Mouse (Mus musculus): Measurements from ENCODE around the gene Chil4. TPM values are rescaled to one million over a fixed set of nuclear protein-coding genes. Genes with fewer than 3 reads are reported as not detected.
"Not testable (repeated sequence)": the region's sequence is repeated elsewhere in the genome, so short reads cannot be mapped to it uniquely, and the experiment has no call there.

Gene Chil4
- polyA plus RNA-seq (2014; fragmentation: Nextera tagmentation; extraction: Ambion mirVana): not detected in 2 replicates

GRCm38 (mm10) chr3:106219407-106219806, at the start of gene Chil4:
TSS of gene Chil4 (minus strand) at chr3:106219507.
- no peak for ATAC-seq
- Histone ChIP-seq H3K4me3 (ENCODE audit: low read depth, low read length) (no peak within 1 kb of the TSS), H3K4me2 (ENCODE audit: low read length) (no peak within 1 kb of the TSS), H3K9ac (ENCODE audit: low read length) (no peak within 1 kb of the TSS), H3K27me3 (replicated peaks; ENCODE audit: control insufficient read depth, insufficient read depth, low read length) (no peaks in the 10 kb centered on the region), H3K9me3 (replicated peaks; ENCODE audit: control insufficient read depth, low read length) (no peaks in the 10 kb centered on the region), H3K4me1 (ENCODE audit: control insufficient read depth, insufficient read depth, low read length) (no peaks in the 10 kb centered on the region), H3K36me3 (ENCODE audit: control insufficient read depth, insufficient read depth, low read length) (no peaks in the 10 kb centered on the region), H3K27ac (ENCODE audit: low read depth, low read length) (no peak within 1 kb of the TSS)
- DNase-seq (ENCODE audit: low spot score): no peak
- WGBS: 93% methylated on average over 2 of the region's 2 CpGs

- H3K4me2 ChIP-seq (ENCODE audit: low read length): no peak overlapping the region
- no peak for ATAC-seq
- H3K27ac ChIP-seq (ENCODE audit: low read depth, low read length): no peak overlapping the region
- no peak overlapping the region for H3K9ac ChIP-seq (ENCODE audit: low read length)
- WGBS: 90% methylated on average over 2 of the region's 2 CpGs
- no peak overlapping the region for H3K4me3 ChIP-seq (ENCODE audit: low read depth, low read length)
- no peaks in the 10 kb centered on the region for H3K9me3 ChIP-seq (replicated peaks; ENCODE audit: control insufficient read depth, low read length)
- no peaks in the 10 kb centered on the region for H3K4me1 ChIP-seq (ENCODE audit: control insufficient read depth, insufficient read depth, low read length)
- DNase-seq (ENCODE audit: low spot score): no peak
- H3K36me3 ChIP-seq (ENCODE audit: control insufficient read depth, insufficient read depth, low read length): no peaks in the 10 kb centered on the region
- H3K27me3 ChIP-seq (replicated peaks; ENCODE audit: control insufficient read depth, insufficient read depth, low read length): no peaks in the 10 kb centered on the region
Observed at GRCm38 (mm10) chr3:106265854-106266253, 46.5 kb upstream of the Chil4 start.

DNA sequence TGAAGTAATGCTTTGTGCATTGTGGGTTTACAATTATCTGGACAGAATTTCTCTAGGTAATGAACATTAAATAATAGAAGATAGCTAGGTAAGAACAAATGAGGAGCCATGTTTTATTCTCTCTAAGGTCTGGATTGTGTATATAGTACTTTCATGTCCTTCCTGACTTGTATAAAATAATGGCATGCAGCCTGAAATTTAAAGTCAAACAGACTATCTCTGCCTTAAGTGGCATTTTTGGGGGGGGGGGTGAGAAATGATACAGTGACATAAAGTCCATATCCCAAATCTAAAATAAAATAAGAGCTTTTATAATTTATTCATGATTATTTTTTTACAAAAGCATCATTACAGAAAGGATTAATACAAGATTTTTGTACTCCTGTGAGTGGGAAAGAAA, 45.5 kb upstream of the Chil4 start:
- no peak overlapping the region for H3K4me2 ChIP-seq (ENCODE audit: low read length)
- no peak overlapping the region for H3K4me3 ChIP-seq (ENCODE audit: low read depth, low read length)
- H3K4me1 ChIP-seq (ENCODE audit: control insufficient read depth, insufficient read depth, low read length): no peaks in the 10 kb centered on the region
- H3K9ac ChIP-seq (ENCODE audit: low read length): no peak overlapping the region
- H3K9me3 ChIP-seq (replicated peaks; ENCODE audit: control insufficient read depth, low read length): no peaks in the 10 kb centered on the region
- no peaks in the 10 kb centered on the region for H3K27me3 ChIP-seq (replicated peaks; ENCODE audit: control insufficient read depth, insufficient read depth, low read length)
- DNase-seq (ENCODE audit: low spot score) (no peak), ATAC-seq (no peak)
- H3K27ac ChIP-seq (ENCODE audit: low read depth, low read length): no peak overlapping the region
- H3K36me3 ChIP-seq (ENCODE audit: control insufficient read depth, insufficient read depth, low read length): no peaks in the 10 kb centered on the region

DNA sequence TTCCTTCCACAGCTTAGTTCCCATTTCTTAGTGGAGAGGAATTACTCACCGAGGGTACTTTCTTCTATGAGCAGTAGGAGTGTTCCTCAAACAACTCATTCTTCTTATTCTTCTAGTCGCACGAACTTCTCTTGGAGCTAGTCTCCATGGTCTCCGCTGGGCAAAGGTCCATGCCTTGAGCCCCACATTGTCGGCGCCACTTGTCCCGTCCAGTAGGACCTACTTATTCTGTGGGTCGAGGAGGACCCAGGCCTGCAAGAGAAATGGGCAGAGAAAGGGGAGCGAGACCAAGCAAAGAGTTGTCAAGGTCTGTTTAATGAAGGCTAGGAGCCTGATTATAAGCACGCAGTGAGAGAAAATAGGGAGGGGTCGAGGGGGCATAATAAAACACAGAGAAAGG, 37.8 kb upstream of the Chil4 start:
- not testable (repeated sequence) for H3K4me1 ChIP-seq (ENCODE audit: control insufficient read depth, insufficient read depth, low read length); H3K4me2 ChIP-seq (ENCODE audit: low read length); H3K36me3 ChIP-seq (ENCODE audit: control insufficient read depth, insufficient read depth, low read length); H3K27me3 ChIP-seq (replicated peaks; ENCODE audit: control insufficient read depth, insufficient read depth, low read length); H3K9me3 ChIP-seq (replicated peaks; ENCODE audit: control insufficient read depth, low read length); H3K4me3 ChIP-seq (ENCODE audit: low read depth, low read length); DNase-seq (ENCODE audit: low spot score); H3K27ac ChIP-seq (ENCODE audit: low read depth, low read length); ATAC-seq; H3K9ac ChIP-seq (ENCODE audit: low read length)
- 93% methylated on average over 11 of the region's 11 CpGs for WGBS

GRCm38 (mm10) chr3:106252719-106253118, 33.4 kb upstream of the Chil4 start:
- Histone ChIP-seq H3K27ac (ENCODE audit: low read depth, low read length) (no peak overlapping the region), H3K9ac (ENCODE audit: low read length) (no peak overlapping the region), H3K4me1 (ENCODE audit: control insufficient read depth, insufficient read depth, low read length) (no peaks in the 10 kb centered on the region), H3K27me3 (replicated peaks; ENCODE audit: control insufficient read depth, insufficient read depth, low read length) (no peaks in the 10 kb centered on the region), H3K36me3 (ENCODE audit: control insufficient read depth, insufficient read depth, low read length) (no peaks in the 10 kb centered on the region), H3K9me3 (replicated peaks; ENCODE audit: control insufficient read depth, low read length) (peaks cover 5% of the 10 kb centered on the region), H3K4me2 (ENCODE audit: low read length) (no peak overlapping the region), H3K4me3 (ENCODE audit: low read depth, low read length) (no peak overlapping the region)
- no peak for DNase-seq (ENCODE audit: low spot score)
- WGBS: 88% methylated on average over 6 of the region's 6 CpGs
- no peak for ATAC-seq

- H3K9me3 ChIP-seq (replicated peaks; ENCODE audit: control insufficient read depth, low read length): peaks cover 10% of the 10 kb centered on the region
- WGBS: 19% methylated on average over 5 of the region's 5 CpGs
Observed at GRCm38 (mm10) chr3:106250763-106251399, 31.6 kb upstream of the Chil4 start.

GRCm38 (mm10) chr3:106247369-106247768, 28.1 kb upstream of the Chil4 start:
- H3K27me3 ChIP-seq (replicated peaks; ENCODE audit: control insufficient read depth, insufficient read depth, low read length); H3K36me3 ChIP-seq (ENCODE audit: control insufficient read depth, insufficient read depth, low read length); H3K4me2 ChIP-seq (ENCODE audit: low read length); DNase-seq (ENCODE audit: low spot score); H3K9me3 ChIP-seq (replicated peaks; ENCODE audit: control insufficient read depth, low read length); H3K4me3 ChIP-seq (ENCODE audit: low read depth, low read length); H3K27ac ChIP-seq (ENCODE audit: low read depth, low read length); H3K9ac ChIP-seq (ENCODE audit: low read length); H3K4me1 ChIP-seq (ENCODE audit: control insufficient read depth, insufficient read depth, low read length); ATAC-seq: not testable (repeated sequence)
- WGBS: 92% methylated on average over 9 of the region's 9 CpGs

More at GRCm38 (mm10) chr3:106250763-106251399, 31.6 kb upstream of the Chil4 start:
- not testable (repeated sequence) for H3K4me1 ChIP-seq (ENCODE audit: control insufficient read depth, insufficient read depth, low read length); H3K9ac ChIP-seq (ENCODE audit: low read length); H3K4me2 ChIP-seq (ENCODE audit: low read length); H3K27me3 ChIP-seq (replicated peaks; ENCODE audit: control insufficient read depth, insufficient read depth, low read length); H3K27ac ChIP-seq (ENCODE audit: low read depth, low read length); H3K36me3 ChIP-seq (ENCODE audit: control insufficient read depth, insufficient read depth, low read length); ATAC-seq; H3K4me3 ChIP-seq (ENCODE audit: low read depth, low read length)
- peak; percentile 27 for DNase-seq (ENCODE audit: low spot score)

- H3K4me1 ChIP-seq (ENCODE audit: control insufficient read depth, insufficient read depth, low read length); ATAC-seq; H3K4me2 ChIP-seq (ENCODE audit: low read length); H3K4me3 ChIP-seq (ENCODE audit: low read depth, low read length); H3K36me3 ChIP-seq (ENCODE audit: control insufficient read depth, insufficient read depth, low read length); H3K27me3 ChIP-seq (replicated peaks; ENCODE audit: control insufficient read depth, insufficient read depth, low read length); H3K9ac ChIP-seq (ENCODE audit: low read length); H3K9me3 ChIP-seq (replicated peaks; ENCODE audit: control insufficient read depth, low read length); DNase-seq (ENCODE audit: low spot score); H3K27ac ChIP-seq (ENCODE audit: low read depth, low read length): not testable (repeated sequence)
- WGBS: 89% methylated on average over 1 of the region's 1 CpGs
Observed at GRCm38 (mm10) chr3:106240210-106240609, 20.9 kb upstream of the Chil4 start.

- Histone ChIP-seq H3K27ac (ENCODE audit: low read depth, low read length) (no peak overlapping the region), H3K4me2 (ENCODE audit: low read length) (no peak overlapping the region), H3K36me3 (ENCODE audit: control insufficient read depth, insufficient read depth, low read length) (no peaks in the 10 kb centered on the region), H3K9ac (ENCODE audit: low read length) (no peak overlapping the region), H3K27me3 (replicated peaks; ENCODE audit: control insufficient read depth, insufficient read depth, low read length) (no peaks in the 10 kb centered on the region), H3K9me3 (replicated peaks; ENCODE audit: control insufficient read depth, low read length) (0 out of 2 replicates have a peak, but pooled peaks cover 2% of the 10 kb centered on the region), H3K4me1 (ENCODE audit: control insufficient read depth, insufficient read depth, low read length) (no peaks in the 10 kb centered on the region), H3K4me3 (ENCODE audit: low read depth, low read length) (no peak overlapping the region)
- no peak for DNase-seq (ENCODE audit: low spot score)
- 94% methylated on average over 5 of the region's 5 CpGs for WGBS
- ATAC-seq: no peak
Observed at GRCm38 (mm10) chr3:106239196-106239791, 20.0 kb upstream of the Chil4 start.

All from forebrain, embryonic 14.5 days (tissue).